Mouse (Mus musculus) heart, postnatal 4 days (tissue): Measurements from ENCODE around the gene Mpnd. TPM values are rescaled to one million over a fixed set of nuclear protein-coding genes. Genes with fewer than 3 reads are reported as not detected.

Experiments used
- DNase-seq: peaks from one replicate; pipeline ENCODE4 v3.0.0; 2021
- total RNA-seq, 2 experiments: library from RNA; stranded (reverse); gene quantifications; 2 replicates each; pipeline ENCODE4 v1.2.3; 2021

The Mpnd gene
- total RNA-seq, 2 experiments from 2014 or later = 42.7 to 44.7 TPM

- no peak for DNase-seq
Observed at GRCm38 (mm10) chr17:56020400-56021084, 15.0 kb downstream of the Mpnd start.

GRCm38 (mm10) chr17:56021161-56021910 lies 15.8 kb downstream of the Mpnd start:
- DNase-seq = no peak

- DNase-seq = no peak
Observed at GRCm38 (mm10) chr17:56022131-56022988, 16.8 kb downstream of the Mpnd start.

GRCm38 (mm10) chr17:56022989-56023290 lies 17.4 kb downstream of the Mpnd start:
- DNase-seq = no peak

- DNase-seq = no peak
Observed at GRCm38 (mm10) chr17:56023386-56023785, 17.9 kb downstream of the Mpnd start.

GRCm38 (mm10) chr17:56024476-56024875 lies 19.0 kb downstream of the Mpnd start:
- no peak for DNase-seq

- DNase-seq = no peak
Observed at GRCm38 (mm10) chr17:56024931-56025330, 19.4 kb downstream of the Mpnd start.

GRCm38 (mm10) chr17:56026303-56026702 lies 20.8 kb downstream of the Mpnd start:
- DNase-seq = no peak

- DNase-seq = no peak
Observed at GRCm38 (mm10) chr17:56026881-56027280, 21.4 kb downstream of the Mpnd start.

- no peak for DNase-seq
Observed at GRCm38 (mm10) chr17:56027801-56028441, 22.4 kb downstream of the Mpnd start.

GRCm38 (mm10) chr17:56030238-56030870 lies 24.8 kb downstream of the Mpnd start:
- no peak for DNase-seq

GRCm38 (mm10) chr17:56030919-56031318 lies 25.4 kb downstream of the Mpnd start:
- DNase-seq = peak; percentile 43

GRCm38 (mm10) chr17:56031431-56031830 lies 25.9 kb downstream of the Mpnd start:
- DNase-seq = no peak

- no peak for DNase-seq
Observed at GRCm38 (mm10) chr17:56032127-56032733, 26.7 kb downstream of the Mpnd start.

- DNase-seq = no peak
Observed at GRCm38 (mm10) chr17:56032831-56033230, 27.3 kb downstream of the Mpnd start.

- DNase-seq = no peak
Observed at GRCm38 (mm10) chr17:56034040-56034725, 28.7 kb downstream of the Mpnd start.

GRCm38 (mm10) chr17:56034726-56035100 lies 29.2 kb downstream of the Mpnd start:
- DNase-seq = no peak

GRCm38 (mm10) chr17:56035216-56035615 lies 29.7 kb downstream of the Mpnd start:
- no peak for DNase-seq

GRCm38 (mm10) chr17:56036176-56036900 lies 30.8 kb downstream of the Mpnd start, which contains the start of gene Sh3gl1:
Gene Sh3gl1 (minus strand): TSS chr17:56036635.
- peak; percentile 100 for DNase-seq

- DNase-seq = no peak
Observed at GRCm38 (mm10) chr17:56036901-56037287, 31.4 kb downstream of the Mpnd start.
